Mouse (Mus musculus): ENCODE measurements at regions not wholly inside any gene's neighbourhood (a gene's known extent, or its start where the extent isn't known, plus 50 kb on each side); places are given as distances from the start of the nearest gene placed in this dataset.
A peak's percentile ranks its signal among the peaks of the same experiment; 100 is the strongest.
"Not testable (repeated sequence)": the region's sequence is repeated elsewhere in the genome, so short reads cannot be mapped to it uniquely, and the experiment has no call there.

DNA sequence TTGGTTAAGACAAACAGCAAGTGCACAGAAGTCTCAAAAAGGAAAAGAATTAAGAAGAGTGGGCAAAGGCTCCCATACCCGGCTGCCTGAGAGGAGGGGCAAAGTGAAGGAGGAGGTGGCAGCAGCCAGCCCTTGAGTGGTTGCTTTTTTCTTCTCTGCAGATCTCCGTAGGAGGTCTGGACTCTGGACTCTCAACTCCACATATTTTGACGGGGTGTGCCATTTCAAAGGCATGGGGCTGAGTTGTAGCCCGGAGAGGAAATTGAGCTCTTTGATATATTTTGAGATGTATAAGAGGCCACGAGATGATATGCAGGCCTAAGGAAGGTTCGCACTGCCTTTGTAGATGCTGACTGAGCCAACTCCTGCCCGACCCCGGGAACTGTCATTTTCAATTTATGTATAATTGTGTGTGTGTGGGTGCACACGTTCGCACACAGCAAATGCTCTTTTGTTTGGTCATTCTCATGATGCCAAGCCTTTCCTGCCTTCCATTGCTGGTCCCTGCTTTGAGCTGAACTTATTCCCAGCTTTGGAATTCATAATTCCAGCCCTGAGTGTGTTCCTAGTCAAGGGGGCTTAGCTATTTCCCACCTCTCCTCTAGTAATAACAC, 56.4 kb downstream of the Cxcr4 start:
- no peak for DNase-seq (ENCODE audit: low spot score in 2 of 2)

DNA sequence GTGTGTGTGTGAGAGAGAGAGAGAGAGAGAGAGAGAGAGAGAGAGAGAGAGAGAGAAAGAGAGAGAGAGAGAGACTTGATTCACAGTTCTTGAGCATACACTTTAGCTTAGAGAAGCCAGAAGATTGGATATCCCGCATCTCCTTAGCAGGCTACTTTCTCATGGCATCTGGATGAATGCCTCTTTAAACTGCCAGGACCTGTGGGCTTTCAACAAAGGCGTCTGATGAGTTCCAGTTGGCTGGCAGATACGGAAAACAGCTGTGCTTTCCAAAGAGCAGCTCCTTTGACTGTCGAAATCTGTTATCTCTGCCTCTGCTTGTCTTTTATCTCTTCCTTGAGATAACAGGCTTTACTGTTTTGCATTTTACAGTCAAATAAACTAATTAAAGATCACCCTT, 59.5 kb downstream of the Cxcr4 start:
- DNase-seq (ENCODE audit: low spot score in 2 of 2): no peak

DNA sequence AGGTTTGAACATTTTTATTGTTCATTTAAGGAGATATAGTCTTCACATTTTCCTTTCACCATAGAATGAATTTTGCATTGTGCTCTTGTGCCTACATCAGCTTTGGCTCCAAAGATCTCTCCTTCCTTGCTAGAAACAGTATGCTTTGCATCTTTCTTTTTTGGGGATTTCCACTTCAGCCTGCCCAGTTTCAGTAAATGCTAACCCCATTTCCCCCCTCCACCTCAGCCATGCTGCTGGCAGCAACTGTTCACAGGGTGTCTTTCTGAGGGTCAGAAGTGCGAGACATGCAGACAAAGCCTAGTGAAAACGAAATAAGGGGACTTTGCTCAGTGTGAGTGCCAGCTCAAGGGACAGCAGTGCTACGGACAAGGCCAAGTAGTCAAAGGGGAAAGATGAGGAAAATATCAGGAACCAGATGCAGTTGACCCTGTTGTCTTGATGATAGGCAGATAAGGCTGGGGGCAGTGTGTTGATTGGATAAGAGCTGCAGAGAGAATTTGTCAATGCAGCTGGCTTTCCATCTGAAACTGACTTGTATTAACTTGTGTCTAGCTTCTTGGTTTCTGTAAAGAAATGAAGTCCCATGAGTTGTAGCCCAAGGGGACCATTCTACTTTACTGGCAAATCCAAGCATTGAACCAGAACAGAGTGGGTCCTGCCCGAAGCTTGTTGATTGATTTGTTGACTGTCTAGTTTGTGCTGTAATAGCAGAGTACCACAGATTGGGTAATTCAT, 62.1 kb downstream of the Cxcr4 start:
- DNase-seq (ENCODE audit: low spot score in 2 of 2): no peak

DNA sequence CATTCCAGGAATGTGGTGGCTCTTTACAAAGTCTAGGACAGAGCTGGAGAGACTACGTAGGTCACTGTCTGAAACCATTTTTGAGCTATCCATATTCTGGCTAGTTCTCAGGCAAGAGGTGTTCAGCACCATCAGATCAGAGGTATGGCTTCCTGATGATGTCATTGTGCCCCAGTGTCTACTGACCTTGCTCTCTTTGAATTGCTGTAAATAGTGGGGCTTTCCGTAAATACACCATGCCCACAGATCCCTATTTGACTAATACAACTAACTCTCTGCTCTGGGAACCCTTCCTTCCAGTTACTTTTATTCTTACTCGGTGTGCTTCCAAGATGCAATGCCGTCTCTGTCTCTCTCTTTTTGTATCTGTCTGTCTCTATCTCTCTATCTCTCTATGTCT, 72.9 kb downstream of the Cxcr4 start:
- DNase-seq (ENCODE audit: low spot score in 2 of 2): no peak

DNA sequence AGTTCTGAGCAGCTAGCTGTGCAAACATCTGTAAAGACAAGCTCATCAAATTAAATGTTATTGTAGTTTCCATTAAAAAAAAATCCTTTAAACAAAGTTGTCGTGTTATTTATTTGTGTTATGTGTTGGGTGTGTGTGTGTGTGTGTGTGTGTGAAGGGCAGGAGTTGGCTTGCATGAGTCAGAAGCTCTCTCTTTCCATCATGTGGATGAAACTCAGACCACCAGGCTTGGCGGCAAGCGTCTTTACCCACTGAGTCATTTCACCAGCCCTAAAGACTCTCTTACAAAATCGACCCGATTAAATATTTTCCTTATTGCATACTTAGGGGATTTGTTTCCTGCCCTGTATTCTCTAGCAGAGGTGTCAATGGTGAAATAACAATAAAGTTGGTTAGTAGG, 73.6 kb downstream of the Cxcr4 start:
- DNase-seq (ENCODE audit: low spot score in 2 of 2): no peak

DNA sequence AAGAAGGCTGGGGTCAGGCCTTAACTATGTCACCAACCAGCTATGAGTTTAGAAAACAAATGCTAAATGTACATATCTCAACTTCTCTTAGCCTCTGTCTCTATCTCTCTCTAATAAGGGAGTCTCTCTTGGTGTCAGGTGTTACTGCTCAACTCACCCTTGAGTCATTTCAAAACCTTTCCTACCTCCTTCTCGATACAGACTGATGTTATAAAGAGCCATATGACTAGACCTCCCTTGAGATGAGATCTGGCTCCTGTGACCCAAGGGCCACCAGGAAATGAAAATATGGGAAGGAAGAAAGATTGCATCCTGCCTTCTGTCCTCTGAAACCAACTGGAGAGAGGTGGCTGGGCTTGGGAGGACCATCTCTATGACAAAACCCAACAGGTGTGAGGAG, 74.7 kb downstream of the Cxcr4 start:
- DNase-seq (ENCODE audit: low spot score in 2 of 2): no peak

DNA sequence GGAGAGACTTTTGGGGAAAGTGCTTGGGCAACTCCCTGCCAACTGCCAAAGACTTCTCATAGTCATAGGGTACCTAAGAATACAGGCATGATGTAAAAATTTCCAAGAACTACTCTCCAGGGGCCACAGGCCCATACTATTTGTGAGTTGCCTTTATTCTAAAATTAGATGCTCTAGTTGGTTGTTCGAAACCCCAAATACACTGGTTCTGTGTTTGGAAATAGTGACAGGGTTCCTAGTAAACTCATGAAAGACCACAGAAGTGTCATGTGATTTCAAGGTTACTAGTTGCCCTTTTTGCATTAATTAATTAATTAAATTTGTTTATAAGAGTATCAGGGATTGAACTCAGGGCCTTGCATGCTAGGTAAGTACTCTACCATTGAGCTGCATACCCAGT, 77.8 kb downstream of the Cxcr4 start:
- no peak for DNase-seq (ENCODE audit: low spot score in 2 of 2)

DNA sequence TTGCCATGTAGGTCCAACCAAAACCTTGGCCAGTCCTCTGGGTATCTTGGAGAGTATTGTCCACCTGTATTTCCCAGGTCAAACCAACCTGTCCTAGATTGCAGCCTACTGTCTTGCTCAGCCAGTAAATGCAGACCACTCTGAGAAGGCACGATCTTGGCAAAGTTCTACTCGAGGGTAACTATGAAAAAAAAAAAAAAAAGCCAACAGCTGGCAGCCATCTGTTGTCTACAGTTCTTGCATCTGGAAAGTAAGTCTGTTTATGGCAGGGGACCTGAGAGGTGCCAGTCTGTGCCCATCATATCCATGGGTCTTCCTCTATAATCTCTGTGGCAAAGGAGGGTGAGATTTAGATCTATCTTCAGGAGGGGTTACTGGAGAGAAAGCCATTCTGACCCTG, 78.2 kb downstream of the Cxcr4 start:
- no peak for DNase-seq (ENCODE audit: low spot score in 2 of 2)

DNA sequence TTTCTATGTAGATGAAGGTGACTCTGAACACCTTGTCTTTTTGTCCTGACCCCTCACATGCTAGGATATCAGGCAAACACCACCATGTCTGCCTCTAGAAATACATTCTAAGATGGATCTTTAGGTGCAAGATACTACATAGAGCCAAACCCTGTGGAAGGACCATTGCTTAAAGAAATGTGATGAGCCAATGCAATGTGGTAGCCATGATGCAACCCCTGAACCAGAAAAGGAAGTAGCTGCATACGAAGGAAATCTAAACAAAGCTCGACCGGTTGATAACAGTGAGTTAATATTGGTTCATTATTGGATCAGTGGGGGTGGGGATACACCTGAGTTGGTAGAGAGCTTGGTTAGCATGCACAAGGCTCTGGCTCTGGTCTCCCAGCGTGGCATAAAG, 78.9 kb downstream of the Cxcr4 start:
- DNase-seq (ENCODE audit: low spot score in 2 of 2): no peak

DNA sequence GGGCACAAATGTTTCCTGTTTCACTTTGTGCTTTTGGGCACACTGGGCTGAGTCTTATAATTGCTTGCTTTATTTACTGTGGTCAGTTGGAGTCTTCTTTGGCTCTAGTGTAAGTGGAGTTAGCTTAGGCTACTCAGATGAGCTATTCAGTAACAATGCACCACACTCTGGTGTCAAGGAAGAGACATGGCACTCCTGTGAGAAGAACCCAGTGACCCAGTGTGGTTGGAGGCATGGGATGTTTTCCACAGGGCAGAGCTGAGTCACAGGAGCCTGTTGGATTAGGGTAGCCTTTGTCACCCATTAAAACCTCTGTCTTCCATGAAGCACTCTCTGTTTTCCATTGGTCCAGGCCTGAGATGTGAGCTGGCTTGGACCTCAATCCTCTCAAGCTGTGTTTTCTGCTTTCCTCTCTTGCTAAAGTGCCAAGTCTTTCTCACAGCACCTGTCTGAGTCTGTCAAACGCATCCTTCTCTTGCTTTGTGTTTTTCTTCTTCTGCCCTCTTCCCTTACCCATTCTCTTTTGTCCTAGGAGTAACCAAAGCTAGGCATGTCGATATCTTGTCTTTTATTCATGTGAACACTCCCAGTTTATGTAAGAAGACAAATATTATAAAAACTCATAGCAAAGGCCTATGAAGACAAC, 83.2 kb downstream of the Cxcr4 start:
- no peak for DNase-seq (ENCODE audit: low spot score in 2 of 2)

DNA sequence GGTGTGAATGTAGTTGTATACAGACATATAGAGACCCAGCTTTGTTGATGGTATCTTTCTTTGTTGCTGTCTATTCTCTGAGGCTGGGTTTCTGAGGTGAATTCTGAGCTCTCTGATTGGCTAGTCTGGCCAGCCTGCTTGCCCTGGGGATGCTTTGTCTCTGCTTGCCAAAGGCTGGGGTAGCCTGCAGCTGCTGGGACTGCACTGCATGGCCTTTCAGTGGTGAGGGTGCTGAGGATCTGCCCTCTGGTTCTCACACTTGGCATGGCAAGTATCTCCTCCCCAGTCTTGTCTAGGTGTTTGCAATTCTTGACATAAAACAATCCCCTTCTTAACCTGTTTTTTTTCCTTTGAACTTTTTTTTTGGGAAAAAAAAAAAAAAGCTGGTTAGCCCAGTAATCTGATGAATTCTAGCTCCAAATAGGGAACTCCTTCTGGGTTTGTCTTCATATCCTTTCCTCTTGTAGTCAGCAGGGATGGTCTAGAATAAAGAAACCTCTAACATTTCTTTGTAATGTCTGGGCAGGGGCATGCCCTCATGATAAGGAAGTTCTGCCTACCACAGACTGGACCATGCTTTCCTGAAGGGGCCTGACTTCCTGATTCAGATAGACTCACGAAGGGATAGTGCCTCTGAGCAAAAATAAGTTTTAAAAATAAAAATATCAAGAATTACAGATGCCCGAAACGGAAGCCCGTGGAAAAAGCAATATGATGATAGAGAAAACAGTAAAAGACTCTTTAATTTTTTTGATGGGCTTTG, 85.4 kb downstream of the Cxcr4 start:
- no peak for DNase-seq (ENCODE audit: low spot score in 2 of 2)

DNA sequence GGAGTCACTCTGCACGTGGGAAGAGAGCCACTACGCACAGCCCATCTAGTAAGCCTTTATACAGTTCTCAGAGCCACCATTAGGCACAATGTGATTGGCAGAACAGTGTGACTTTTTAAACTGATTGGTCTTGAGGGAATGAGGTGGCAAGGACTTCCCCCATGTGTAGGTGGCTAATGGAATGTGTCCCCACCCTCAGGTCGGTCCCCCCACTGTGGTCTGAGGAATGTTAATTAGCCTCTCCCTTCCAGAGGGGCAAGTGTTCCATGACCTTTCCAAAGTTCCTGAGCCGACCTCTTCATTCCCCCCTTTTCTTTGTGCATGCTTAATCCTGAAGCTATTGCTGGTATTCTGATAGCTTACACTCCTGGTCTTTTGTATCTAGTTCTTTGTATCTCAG, 87.2 kb upstream of the Dars start:
- DNase-seq (ENCODE audit: low spot score in 2 of 2): no peak

DNA sequence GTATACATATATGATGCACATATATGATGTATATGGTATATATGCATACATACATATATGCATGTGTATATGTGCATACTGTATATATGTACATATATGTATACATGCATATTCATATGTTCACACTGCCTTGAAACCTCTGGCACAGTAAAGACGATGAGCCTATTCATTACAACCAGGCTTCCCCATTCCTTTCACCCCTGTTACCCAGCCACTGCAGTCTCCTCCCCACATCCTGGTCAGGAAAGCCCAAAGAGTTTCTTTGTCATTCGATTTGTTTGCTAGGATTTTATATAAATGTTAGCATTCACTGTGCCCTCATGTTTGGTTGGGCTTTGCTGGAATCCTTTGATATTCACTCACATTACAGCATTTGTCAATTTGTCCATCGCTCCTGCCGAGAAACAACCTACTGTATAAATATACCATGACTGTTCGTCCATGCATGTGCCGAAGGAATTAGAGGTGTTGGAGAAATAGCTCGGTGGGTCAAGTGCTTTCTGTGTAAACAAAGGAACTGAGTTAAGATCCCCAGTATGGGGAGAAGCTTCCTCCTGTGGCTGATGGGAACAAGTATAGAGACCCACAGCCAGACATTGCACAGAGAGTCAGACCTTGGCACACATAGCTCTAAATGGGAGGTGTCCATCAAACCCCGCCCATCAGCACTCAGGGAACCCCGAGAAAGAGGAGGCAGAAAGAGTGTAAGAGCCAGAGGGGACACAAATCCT, 81.0 kb upstream of the Dars start:
- DNase-seq (ENCODE audit: low spot score in 2 of 2): no peak

DNA sequence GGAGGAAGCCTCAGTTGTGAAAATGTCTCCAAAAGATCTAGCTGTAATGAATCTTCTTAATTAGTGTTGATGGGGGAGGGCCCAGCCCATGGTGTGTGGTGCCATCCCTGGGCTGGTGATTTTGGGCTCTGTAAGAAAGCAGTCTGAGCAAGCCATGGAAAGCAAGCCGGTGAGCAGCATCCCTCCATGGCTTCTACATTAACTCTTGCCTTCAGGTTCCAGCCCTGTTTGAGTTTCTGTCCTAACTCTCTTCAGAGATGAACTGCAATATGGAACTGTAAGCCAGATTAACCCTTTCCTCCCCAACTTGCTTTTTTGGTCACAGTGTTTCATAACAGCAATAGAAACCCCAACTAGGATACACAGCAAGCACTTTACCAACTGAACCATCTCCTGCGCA, 75.1 kb upstream of the Dars start:
- DNase-seq (ENCODE audit: low spot score in 2 of 2): no peak

DNA sequence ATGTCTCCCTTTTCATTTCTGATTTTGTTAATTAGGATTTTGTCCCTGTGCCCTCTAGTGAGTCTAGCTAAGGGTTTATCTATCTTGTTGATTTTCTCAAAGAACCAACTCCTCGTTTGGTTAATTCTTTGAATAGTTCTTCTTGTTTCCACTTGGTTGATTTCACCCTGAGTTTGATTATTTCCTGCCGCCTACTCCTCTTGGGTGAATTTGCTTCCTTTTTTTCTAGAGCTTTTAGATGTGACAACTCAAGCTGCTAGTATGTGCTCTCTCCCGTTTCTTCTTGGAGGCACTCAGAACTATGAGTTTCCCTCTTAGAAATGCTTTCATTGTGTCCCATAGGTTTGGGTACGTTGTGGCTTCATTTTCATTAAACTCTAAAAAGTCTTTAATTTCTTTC, 70.0 kb upstream of the Dars start:
- DNase-seq (ENCODE audit: low spot score in 2 of 2): not testable (repeated sequence)

DNA sequence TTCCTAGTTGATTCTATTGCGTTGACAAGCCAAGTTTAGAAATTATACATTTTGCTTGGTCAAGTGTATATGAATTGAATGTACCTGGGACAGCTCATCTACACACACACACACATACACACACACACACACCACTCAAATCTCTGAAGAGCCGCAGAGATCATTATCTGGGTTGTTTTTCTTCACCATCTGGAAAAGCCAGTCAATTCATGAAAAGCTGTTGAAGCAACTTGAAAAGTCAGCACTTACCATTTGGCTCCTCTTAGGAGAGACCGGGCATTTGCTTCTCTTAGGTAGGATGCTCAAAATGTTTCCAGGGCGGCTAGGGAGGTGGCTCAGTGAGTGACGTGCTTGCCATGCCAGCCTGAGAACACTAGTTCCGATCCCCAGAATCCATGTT, 61.2 kb upstream of the Dars start:
- no peak for DNase-seq (ENCODE audit: low spot score in 2 of 2)

DNA sequence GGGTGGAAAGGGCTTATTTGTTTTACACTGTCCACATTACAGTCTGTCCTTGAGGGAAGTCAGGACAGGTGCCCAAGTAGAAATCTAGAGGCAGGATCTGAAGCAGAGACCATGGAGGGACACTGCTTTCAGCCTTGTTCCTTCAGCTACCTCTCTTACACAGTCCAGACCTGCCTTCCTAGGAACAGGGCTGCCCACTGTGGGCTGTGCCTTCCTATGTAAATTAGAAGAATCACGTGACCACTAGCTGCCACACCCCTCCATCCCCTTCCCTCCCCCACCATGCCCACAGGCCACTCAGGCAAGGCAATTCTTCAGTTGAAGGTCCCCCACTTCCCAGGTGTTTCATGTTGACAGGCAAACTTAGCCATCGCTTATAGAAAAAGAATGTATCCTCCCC, 60.5 kb upstream of the Dars start:
- no peak for DNase-seq (ENCODE audit: low spot score in 2 of 2)

DNA sequence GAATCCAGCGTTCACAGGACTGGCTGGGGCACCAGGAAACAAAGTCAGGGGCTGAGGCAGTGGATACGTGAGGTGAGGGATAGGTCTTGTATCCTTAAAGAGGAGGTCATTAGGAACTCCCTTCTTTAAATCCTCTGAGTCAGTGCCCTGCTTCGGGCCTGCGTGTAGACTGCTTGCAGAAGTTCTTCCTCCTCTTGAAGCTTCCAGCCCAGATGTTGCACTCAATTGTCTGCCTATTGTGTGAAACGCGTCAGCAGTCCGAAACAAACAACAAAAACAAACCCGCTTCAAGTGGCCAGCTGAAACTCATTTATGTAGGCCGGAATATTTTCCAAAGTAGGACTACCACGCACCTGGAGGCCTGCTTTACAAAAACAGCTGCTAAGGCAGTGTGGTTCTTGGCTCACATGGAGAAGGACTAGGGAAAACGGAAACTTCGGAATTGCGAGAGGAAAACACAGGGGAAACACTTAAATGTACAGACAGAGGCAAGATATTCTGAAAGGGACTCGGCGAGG, 55.6 kb upstream of the Dars start:
- no peak for DNase-seq (ENCODE audit: low spot score in 2 of 2)

DNA sequence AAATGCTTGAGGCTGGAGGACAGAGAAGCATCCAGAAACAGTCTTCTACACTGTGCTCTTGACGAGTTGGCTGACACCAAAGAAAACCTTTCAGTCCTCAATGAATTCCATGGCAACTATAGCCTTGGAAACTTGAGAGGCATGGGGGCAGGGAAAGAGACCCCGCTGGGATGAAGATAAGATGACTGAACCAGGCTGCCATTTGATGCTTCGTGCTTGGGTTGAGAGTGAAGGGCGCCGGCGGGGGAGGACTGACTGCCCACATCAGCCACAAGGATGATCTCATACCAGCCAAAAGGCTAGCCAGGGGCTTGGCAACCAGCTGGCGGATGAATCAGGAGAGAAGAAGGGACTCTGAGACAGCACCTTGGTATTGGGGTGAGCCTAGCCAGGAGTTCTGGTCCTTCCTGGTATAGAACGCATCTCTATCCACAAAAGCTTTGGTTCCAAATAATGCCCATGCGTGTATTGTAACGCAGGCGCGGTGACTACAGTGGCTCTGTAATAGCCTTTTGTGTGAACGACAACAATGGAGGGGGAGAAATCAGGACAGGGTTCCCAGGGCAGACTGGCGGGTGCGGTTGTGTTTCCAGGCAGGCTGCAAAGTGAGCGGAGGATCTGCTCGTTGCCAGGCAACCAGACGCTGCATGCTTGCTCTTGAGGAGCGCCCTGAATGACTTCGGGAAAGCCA, 55.0 kb upstream of the Dars start:
- DNase-seq (ENCODE audit: low spot score in 2 of 2): peak; percentile 72 to 79

DNA sequence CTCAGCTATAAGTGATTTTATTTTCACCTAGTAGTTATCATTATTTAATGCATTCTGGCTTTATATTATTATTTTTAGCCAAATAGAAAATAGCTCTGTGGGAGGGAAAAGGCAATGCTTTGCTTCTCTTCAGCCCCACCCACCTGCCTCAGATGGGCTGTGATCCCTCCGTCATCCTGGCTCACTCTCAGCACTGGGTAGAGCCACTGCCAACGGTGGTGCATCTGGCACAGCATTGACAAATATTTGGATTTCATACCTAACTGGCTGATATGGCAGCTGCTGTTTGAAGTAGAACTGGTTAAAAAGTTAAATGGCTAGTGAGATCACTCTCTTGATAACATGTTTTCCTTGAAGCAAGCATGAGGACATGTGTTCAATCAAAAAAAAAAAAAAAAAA, 53.6 kb upstream of the Dars start:
- no peak for DNase-seq (ENCODE audit: low spot score in 2 of 2)

DNA sequence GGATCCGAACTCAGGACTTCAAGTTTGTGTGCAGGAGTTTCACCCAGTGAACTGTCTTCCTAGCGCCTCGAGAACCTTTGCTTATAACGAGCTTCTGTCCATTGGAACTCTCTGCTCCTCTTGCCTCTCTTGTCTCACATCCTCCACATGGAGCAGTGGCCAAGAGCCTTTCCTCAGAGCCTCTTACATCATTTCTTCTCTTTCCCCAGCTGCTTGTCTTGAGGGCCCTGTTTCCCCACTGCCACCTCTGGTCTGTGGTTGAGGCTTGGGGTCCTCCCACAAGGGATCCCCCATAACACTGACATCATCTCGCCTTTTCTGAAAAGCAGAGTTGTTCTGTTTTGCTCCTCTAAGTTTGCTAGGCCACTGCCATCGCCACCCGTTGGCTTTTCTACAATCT, 51.9 kb upstream of the Dars start:
- no peak for DNase-seq (ENCODE audit: low spot score in 2 of 2)
